Mouse (Mus musculus) liver, embryonic 12.5 days (tissue): ENCODE measurements at regions not wholly inside any gene's neighbourhood (a gene's known extent, or its start where the extent isn't known, plus 50 kb on each side); places are given as distances from the start of the nearest gene placed in this dataset.

Source experiments
- ATAC-seq: fragments of 200-750 bp; cut with Nextera tagmentation; 2 replicates; pipeline ENCODE4 v1.8.0; 2017; ENCODE audit warnings: moderate number of reproducible peaks, mild to moderate bottlenecking, moderate library complexity
- H3K27ac ChIP-seq: fragments of 300-500 bp; sonication (generic); 2 replicates; pipeline ENCODE4 v1.5.1; 2016; ENCODE audit warnings: mild to moderate bottlenecking
- H3K27me3 ChIP-seq: fragments of 300-500 bp; sonication (generic); replicated peaks from 2 replicates; pipeline ENCODE4 v1.6.1; 2016; ENCODE audit warnings: mild to moderate bottlenecking, moderate library complexity
- H3K36me3 ChIP-seq: fragments of 300-500 bp; sonication (generic); 2 replicates; pipeline ENCODE4 v1.6.1; 2016; ENCODE audit warnings: mild to moderate bottlenecking, moderate library complexity
- H3K4me1 ChIP-seq: fragments of 300-500 bp; sonication (generic); 2 replicates; pipeline ENCODE4 v1.6.1; 2016
- H3K4me2 ChIP-seq: fragments of 300-500 bp; sonication (generic); 2 replicates; pipeline ENCODE4 v1.6.1; 2016; ENCODE audit warnings: mild to moderate bottlenecking, moderate library complexity
- H3K4me3 ChIP-seq: fragments of 300-500 bp; sonication (generic); 2 replicates; pipeline ENCODE4 v1.5.1; 2016; ENCODE audit warnings: mild to moderate bottlenecking, moderate library complexity
- H3K9ac ChIP-seq: fragments of 300-500 bp; sonication (generic); 2 replicates; pipeline ENCODE4 v1.6.1; 2016; ENCODE audit warnings: mild to moderate bottlenecking, moderate library complexity
- H3K9me3 ChIP-seq: fragments of 300-500 bp; sonication (generic); replicated peaks from 2 replicates; pipeline ENCODE4 v1.6.1; 2016; ENCODE audit warnings: mild to moderate bottlenecking, moderate library complexity
- WGBS: fragments of 180-500 bp; shearing (Covaris S2); methylation state at CpG from one replicate; pipeline ENCODE4 v1.1.7; 2016; ENCODE audit not compliant: insufficient replicate concordance; 5-methylcytosine and 5-hydroxymethylcytosine counted together

- H3K4me2 ChIP-seq = peak overlapping the region; percentile 9
These were observed 145.6 kb downstream of the Vegfa start for GRCm38 (mm10) chr17:45886420-45887049.

DNA sequence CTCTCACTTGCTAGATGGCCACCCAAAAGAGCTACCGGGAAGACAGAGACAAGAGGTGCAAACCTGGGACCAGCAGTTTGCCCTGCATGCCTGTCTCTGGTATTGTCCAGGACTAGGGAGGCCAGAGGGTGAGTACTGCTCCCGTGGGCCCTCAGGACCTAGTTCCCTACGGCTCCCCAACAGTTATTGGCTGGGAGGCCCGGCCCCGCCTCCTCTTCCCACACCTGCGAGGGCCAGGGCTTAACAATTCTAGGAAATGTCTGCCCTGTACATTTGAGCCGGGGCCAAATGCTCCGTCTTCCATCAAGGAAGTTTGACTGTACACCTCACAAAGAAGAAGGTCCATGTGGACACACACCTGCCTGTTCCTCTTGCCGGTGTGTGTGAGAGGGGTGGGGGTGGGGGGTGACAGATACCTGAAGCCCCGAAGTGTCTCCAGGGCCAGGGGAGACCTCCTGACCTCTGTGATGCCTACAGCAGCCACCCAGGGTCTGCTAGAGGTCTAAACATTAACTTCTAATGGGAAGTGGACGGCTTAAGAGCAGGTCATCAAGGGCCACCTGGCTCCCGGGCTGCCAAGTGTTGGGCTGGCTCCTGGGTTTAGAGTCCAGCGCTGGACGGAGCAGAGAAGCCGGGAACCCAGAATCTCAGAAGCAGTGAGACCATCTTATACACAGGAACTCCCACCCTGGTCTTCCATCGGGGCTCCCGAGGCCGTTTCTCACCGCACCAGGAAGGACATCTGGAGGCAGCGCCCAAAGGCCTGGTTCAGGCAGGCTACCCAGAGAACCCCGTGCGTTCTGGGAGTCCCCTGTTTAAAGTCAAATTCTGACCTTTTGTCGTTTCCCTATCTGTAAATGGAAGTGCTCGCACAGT, 146.5 kb downstream of the Vegfa start:
- Histone ChIP-seq H3K9me3 (no peaks in the 10 kb centered on the region), H3K9ac (no peak overlapping the region), H3K27ac (no peak overlapping the region), H3K4me1 (0 out of 2 replicates have a peak, but pooled peaks cover 18% of the 10 kb centered on the region), H3K36me3 (no peaks in the 10 kb centered on the region), H3K4me2 (peak overlapping the region; percentile 9; the same call in 1 of the 2 replicates), H3K27me3 (peaks cover 48% of the 10 kb centered on the region), H3K4me3 (no peak overlapping the region)
- ATAC-seq = peak; percentile 53
- 45% methylated on average over 24 of the region's 24 CpGs for WGBS

More at GRCm38 (mm10) chr17:45886420-45887049, 145.6 kb downstream of the Vegfa start:
- Histone ChIP-seq H3K4me1 (0 out of 2 replicates have a peak, but pooled peaks cover 18% of the 10 kb centered on the region), H3K9ac (no peak overlapping the region), H3K27ac (no peak overlapping the region), H3K9me3 (no peaks in the 10 kb centered on the region), H3K36me3 (no peaks in the 10 kb centered on the region), H3K27me3 (peaks cover 48% of the 10 kb centered on the region), H3K4me3 (no peak overlapping the region)
- ATAC-seq = no peak
- WGBS = 15% methylated on average over 17 of the region's 17 CpGs

DNA sequence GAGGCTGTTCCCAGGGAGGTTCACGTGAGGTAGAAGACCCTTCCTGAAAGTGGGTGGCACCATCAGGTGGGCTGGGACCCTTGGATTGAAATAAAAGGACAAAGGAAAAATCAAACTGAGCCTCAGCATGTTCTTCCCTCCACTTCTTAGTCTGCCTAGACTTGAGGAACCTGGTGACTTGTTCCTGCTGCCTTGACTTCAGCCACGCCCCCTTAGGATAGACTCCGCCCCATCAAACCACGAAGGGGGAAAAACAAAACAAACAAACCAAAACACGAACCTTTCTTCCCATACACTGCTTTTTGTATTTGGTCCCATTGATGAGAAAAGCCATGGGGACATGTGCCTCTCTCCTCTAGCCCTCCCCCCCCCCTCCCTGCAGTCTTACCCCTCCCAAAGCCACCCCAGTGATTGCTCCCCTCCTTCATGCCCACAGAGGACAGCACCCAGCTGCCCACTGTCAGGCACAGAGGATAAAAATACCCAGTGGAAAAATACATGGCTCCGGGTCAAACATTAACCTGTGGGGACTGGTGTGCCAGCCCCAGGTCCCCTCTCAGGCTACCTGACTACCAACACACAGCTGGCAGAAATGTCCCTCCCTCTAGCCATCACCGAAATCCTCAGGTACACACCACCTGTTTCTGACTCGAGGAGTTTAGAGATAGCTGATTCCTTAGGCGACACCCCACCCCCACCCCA, 148.0 kb downstream of the Vegfa start:
- Histone ChIP-seq H3K9ac (no peak overlapping the region), H3K27me3 (peaks cover 42% of the 10 kb centered on the region), H3K4me1 (0 out of 2 replicates have a peak, but pooled peaks cover 18% of the 10 kb centered on the region), H3K36me3 (no peaks in the 10 kb centered on the region), H3K4me3 (no peak overlapping the region), H3K9me3 (no peaks in the 10 kb centered on the region), H3K4me2 (no peak overlapping the region), H3K27ac (no peak overlapping the region)
- WGBS = 41% methylated on average over 9 of the region's 9 CpGs
- no peak for ATAC-seq

DNA sequence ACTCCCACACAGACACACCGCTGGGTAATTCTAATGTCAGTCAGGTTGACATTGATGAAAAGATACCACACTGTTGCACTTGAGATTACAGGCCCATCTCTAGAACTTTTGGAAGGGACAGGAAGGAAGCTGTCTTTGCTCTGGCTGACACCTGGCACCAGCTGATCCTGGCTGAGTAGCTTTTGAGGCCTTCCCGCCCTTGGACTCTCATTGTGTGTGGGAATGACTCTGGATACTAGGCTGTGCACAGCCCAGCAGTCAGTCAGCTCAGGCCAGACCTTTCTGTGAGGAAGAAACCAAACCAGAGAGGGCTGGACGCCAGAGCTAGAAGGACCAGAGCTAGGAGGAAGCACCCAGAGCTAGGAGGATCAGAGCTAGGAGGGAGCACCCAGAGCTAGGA, 149.0 kb upstream of the 1600014C23Rik start:
- no peak for ATAC-seq
- H3K27me3 ChIP-seq = peaks cover 31% of the 10 kb centered on the region
- WGBS = 49% methylated on average over 3 of the region's 3 CpGs

DNA sequence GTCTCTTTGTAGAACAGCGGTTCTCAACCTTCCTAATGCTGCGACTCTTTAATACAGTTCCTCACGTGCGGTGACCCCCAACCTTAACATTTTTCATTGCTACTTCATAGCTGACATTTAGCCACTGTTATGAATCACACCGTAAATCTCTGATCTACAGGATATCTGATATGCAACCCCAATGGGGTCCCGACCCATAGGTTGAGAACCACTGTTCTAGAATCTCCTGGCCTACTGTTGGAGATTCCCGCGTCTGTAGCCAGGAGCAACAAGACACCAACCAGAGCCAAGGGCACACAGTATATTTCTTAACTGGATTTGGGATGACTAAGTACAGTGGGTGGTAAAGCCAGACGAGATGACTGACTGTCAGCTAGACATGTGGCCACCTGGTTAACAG, 147.6 kb upstream of the 1600014C23Rik start:
- H3K9ac ChIP-seq = no peak overlapping the region
- peaks cover 28% of the 10 kb centered on the region for H3K27me3 ChIP-seq
- H3K4me2 ChIP-seq = no peak overlapping the region
- H3K4me3 ChIP-seq = no peak overlapping the region
- no peak overlapping the region for H3K27ac ChIP-seq
- H3K9me3 ChIP-seq = peaks cover 4% of the 10 kb centered on the region; the same call in 1 of the 2 replicates
- 75% methylated on average over 9 of the region's 9 CpGs for WGBS
- no peak for ATAC-seq
- H3K36me3 ChIP-seq = no peaks in the 10 kb centered on the region
- H3K4me1 ChIP-seq = 0 out of 2 replicates have a peak, but pooled peaks cover 11% of the 10 kb centered on the region

More for the DNA sequence above, 149.0 kb upstream of the 1600014C23Rik start:
- H3K4me2 ChIP-seq = no peak overlapping the region
- H3K9me3 ChIP-seq = peaks cover 4% of the 10 kb centered on the region; the same call in 1 of the 2 replicates
- H3K36me3 ChIP-seq = no peaks in the 10 kb centered on the region
- H3K27ac ChIP-seq = no peak overlapping the region
- H3K4me3 ChIP-seq = no peak overlapping the region
- H3K9ac ChIP-seq = no peak overlapping the region
- 0 out of 2 replicates have a peak, but pooled peaks cover 18% of the 10 kb centered on the region for H3K4me1 ChIP-seq

- Histone ChIP-seq H3K4me1 (0 out of 2 replicates have a peak, but pooled peaks cover 6% of the 10 kb centered on the region), H3K36me3 (no peaks in the 10 kb centered on the region), H3K27me3 (peaks cover 28% of the 10 kb centered on the region), H3K4me2 (no peak overlapping the region), H3K27ac (no peak overlapping the region), H3K9me3 (peaks cover 4% of the 10 kb centered on the region; the same call in 1 of the 2 replicates), H3K4me3 (no peak overlapping the region), H3K9ac (no peak overlapping the region)
- WGBS = 69% methylated on average over 6 of the region's 6 CpGs
- no peak for ATAC-seq
These were observed 147.1 kb upstream of the 1600014C23Rik start for GRCm38 (mm10) chr17:45880761-45881160.

DNA sequence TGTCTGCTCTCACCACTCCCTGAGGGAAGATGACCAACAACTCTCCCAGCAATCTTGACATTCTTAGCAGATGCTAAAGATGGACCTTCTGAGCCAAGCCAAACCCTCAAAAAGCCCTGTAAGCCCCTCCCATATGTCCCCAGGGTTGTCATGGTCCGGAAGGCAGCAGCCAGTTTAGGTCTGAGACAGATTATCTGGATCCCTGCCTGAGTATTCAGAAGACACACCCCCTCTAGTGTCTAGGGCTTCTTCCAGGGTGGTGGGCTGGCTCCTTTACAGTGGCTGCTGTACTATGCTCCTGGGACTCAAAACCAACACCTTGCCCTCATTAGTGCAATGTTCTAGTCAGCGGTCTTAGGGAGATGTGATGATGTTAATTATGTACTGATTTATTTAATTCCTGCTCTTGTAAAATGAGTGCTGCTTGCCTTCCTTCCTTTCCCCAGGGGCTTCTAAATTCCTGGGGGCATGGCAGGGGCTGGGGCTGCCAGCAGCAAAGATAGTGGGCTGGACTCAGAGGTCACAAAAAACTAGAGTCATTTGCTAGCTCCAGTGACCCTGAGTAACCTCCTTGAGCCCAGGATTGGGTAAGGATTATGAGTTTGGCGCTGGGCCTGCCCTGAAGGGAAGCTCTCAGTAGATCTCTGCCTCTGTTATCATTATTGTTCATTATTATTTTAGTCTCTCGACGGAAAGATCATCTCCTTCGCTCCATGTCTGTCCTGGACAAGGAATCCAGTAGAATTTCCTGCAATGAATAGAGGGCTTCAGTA, 146.0 kb upstream of the 1600014C23Rik start:
- H3K36me3 ChIP-seq = no peaks in the 10 kb centered on the region
- peaks cover 4% of the 10 kb centered on the region; the same call in 1 of the 2 replicates for H3K9me3 ChIP-seq
- H3K9ac ChIP-seq = no peak overlapping the region
- H3K4me2 ChIP-seq = no peak overlapping the region
- H3K27me3 ChIP-seq = peaks cover 27% of the 10 kb centered on the region
- no peaks in the 10 kb centered on the region for H3K4me1 ChIP-seq
- H3K4me3 ChIP-seq = no peak overlapping the region
- no peak overlapping the region for H3K27ac ChIP-seq
- WGBS = 64% methylated on average over 6 of the region's 6 CpGs
- no peak for ATAC-seq

- H3K27me3 ChIP-seq = peaks cover 40% of the 10 kb centered on the region
- H3K27ac ChIP-seq = no peak overlapping the region
- peaks cover 4% of the 10 kb centered on the region; the same call in 1 of the 2 replicates for H3K9me3 ChIP-seq
- 64% methylated on average over 6 of the region's 6 CpGs for WGBS
- no peak overlapping the region for H3K4me2 ChIP-seq
- no peak overlapping the region for H3K4me3 ChIP-seq
- H3K9ac ChIP-seq = no peak overlapping the region
- H3K4me1 ChIP-seq = peaks cover 5% of the 10 kb centered on the region
- ATAC-seq = no peak
- no peaks in the 10 kb centered on the region for H3K36me3 ChIP-seq
These were observed 144.8 kb upstream of the 1600014C23Rik start for GRCm38 (mm10) chr17:45878394-45878793.

DNA sequence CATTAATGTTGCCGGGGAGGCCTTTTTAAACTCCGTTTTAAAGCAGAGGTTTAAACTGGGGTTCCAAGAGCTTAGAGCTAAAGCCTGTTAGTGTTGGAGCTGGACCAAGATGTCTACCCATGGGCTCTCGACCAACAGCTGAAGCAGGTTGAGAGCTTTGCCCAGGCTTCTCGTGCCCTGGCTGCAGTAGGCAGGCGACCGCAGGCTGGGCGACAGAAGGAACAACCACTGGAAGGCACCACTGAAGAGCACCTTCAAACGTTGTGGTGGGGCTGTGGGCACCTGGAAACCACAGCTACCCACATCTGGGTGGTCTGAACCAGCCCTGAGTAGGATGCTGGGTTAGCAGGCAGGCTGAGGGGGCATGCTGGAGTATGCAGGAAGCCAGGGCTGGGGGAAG, 141.7 kb upstream of the 1600014C23Rik start:
- no peak for ATAC-seq
- H3K4me2 ChIP-seq = no peak overlapping the region
- WGBS = 72% methylated on average over 8 of the region's 8 CpGs
- peaks cover 4% of the 10 kb centered on the region; the same call in 1 of the 2 replicates for H3K9me3 ChIP-seq
- no peaks in the 10 kb centered on the region for H3K36me3 ChIP-seq
- no peak overlapping the region for H3K9ac ChIP-seq
- peaks cover 5% of the 10 kb centered on the region for H3K4me1 ChIP-seq
- H3K4me3 ChIP-seq = no peak overlapping the region
- peaks cover 60% of the 10 kb centered on the region for H3K27me3 ChIP-seq
- no peak overlapping the region for H3K27ac ChIP-seq

DNA sequence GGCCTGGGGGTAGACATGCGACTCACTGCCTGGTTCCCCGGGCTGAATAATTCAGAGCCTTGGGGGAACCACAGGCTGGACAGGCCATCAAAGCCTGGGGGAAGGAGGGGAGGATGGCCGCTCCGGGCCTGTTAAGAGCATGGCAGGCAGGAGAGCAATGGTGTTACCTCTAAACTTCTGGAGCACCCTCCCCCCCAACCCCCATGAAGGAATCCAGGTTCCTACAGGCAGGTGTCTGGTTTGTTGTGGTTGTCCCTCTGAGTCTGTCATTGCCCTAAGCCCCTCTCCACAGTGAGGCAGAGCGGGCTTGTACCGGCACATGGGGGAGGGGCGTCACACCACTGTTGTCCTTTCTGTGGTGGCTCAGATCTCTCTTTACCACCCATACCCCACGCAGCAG, 140.4 kb upstream of the 1600014C23Rik start:
- peaks cover 60% of the 10 kb centered on the region for H3K27me3 ChIP-seq
- no peak for ATAC-seq
- WGBS = 26% methylated on average over 8 of the region's 8 CpGs
- H3K4me3 ChIP-seq = no peak overlapping the region
- H3K27ac ChIP-seq = no peak overlapping the region
- peaks cover 5% of the 10 kb centered on the region for H3K4me1 ChIP-seq
- no peak overlapping the region for H3K9ac ChIP-seq
- no peaks in the 10 kb centered on the region for H3K36me3 ChIP-seq
- peaks cover 4% of the 10 kb centered on the region; the same call in 1 of the 2 replicates for H3K9me3 ChIP-seq
- peak overlapping the region; percentile 27 for H3K4me2 ChIP-seq
